Mouse (Mus musculus) thymus, postnatal 36 days (tissue): ENCODE measurements around the gene Ifitm5.

Source experiments
- DNase-seq, 2 experiments: peaks; one replicate each; pipeline ENCODE4 v3.0.0; 2022; ENCODE audit warnings: mixed read lengths in 2 of 2

Gene Ifitm5

GRCm38 (mm10) chr7:140899121-140899520, 51.0 kb downstream of the Ifitm5 start:
- DNase-seq: no peak
